In genomic region chr7:19316451-19317161, GRCm38 (mm10) we compare ENCODE assay signal across 11 mouse cellular contexts. TPM values are rescaled to one million over a fixed set of nuclear protein-coding genes. Genes with fewer than 3 reads are reported as not detected.
A peak's percentile ranks its signal among the peaks of the same experiment; 100 is the strongest.
DNase-seq lines count a peak whose midpoint lies in the region; ATAC-seq lines count a peak whose summit lies in the region.
"Had no signal": no experiment of that assay in that cellular context is flagged by ENCODE, and none has a peak within 500 bp of the region (broad histone marks: within the 10 kb centered on the region; RNA-seq: fewer than 3 reads in every experiment).

No protein-coding gene starts in this region.

- H3K4me3 ChIP-seq in midbrain, embryonic 12.5 days, result no peak overlapping the region
- H3K4me3 ChIP-seq in midbrain, embryonic 15.5 days, result no peak overlapping the region
- H3K4me3 ChIP-seq: erythroblast, embryonic 14.5 days; neural tube, embryonic 13.5 days had no signal

- peak overlapping the region; percentile 39; the same call in 1 of the 2 replicates for H3K9ac ChIP-seq in midbrain, embryonic 12.5 days (replicated peaks)
- no peak overlapping the region for H3K9ac ChIP-seq in midbrain, embryonic 15.5 days

- no peak overlapping the region for H3K4me2 ChIP-seq in midbrain, embryonic 12.5 days (replicated peaks)
- H3K4me2 ChIP-seq in midbrain, embryonic 15.5 days, result no peak overlapping the region
- H3K4me2 ChIP-seq: neural tube, embryonic 13.5 days had no signal

- WGBS in midbrain, embryonic 12.5 days, result 41% methylated on average over 14 of the region's 14 CpGs
- WGBS in midbrain, embryonic 15.5 days, result 42% methylated on average over 14 of the region's 14 CpGs

- DNase-seq in adrenal gland, postnatal 14 days, result peak; percentile 47
- no peak for DNase-seq in adrenal gland, postnatal 4 days (ENCODE audit: low spot score in 2 of 2)
- peak; percentile 47 for DNase-seq in heart, postnatal 4 days
- peak; percentile 73 for DNase-seq in splenic B cell, adult 2 months (ENCODE audit: low read depth, low spot score)
- DNase-seq in T-cell, adult 2 months (ENCODE audit: low spot score), result no peak
- DNase-seq in neural tube, embryonic 10.5 days (ENCODE audit: extremely low spot score, low spot score), result no peak
- DNase-seq: left cerebral cortex, postnatal 4 days had no signal

- peaks cover 57% of the 10 kb centered on the region for H3K27me3 ChIP-seq in midbrain, embryonic 12.5 days
- peaks cover 15% of the 10 kb centered on the region for H3K27me3 ChIP-seq in midbrain, embryonic 15.5 days (replicated peaks)
- H3K27me3 ChIP-seq in splenic B cell, adult 2 months (ENCODE audit: control insufficient read depth, insufficient read depth, low read length, poor library complexity, severe bottlenecking), result no peaks in the 10 kb centered on the region

- H3K4me1 ChIP-seq in midbrain, embryonic 12.5 days, result peaks cover 19% of the 10 kb centered on the region
- peaks cover 13% of the 10 kb centered on the region for H3K4me1 ChIP-seq in midbrain, embryonic 15.5 days

- H3K36me3 ChIP-seq in midbrain, embryonic 12.5 days, result no peaks in the 10 kb centered on the region
- no peaks in the 10 kb centered on the region for H3K36me3 ChIP-seq in midbrain, embryonic 15.5 days (replicated peaks)
- no peaks in the 10 kb centered on the region for H3K36me3 ChIP-seq in splenic B cell, adult 2 months (ENCODE audit: control insufficient read depth, insufficient read depth, low read length, poor library complexity, severe bottlenecking)
- H3K36me3 ChIP-seq: neural tube, embryonic 13.5 days had no signal

- H3K9me3 ChIP-seq in midbrain, embryonic 12.5 days, result no peaks in the 10 kb centered on the region
- no peaks in the 10 kb centered on the region for H3K9me3 ChIP-seq in midbrain, embryonic 15.5 days
- H3K9me3 ChIP-seq: neural tube, embryonic 13.5 days had no signal

- H3K27ac ChIP-seq in midbrain, embryonic 12.5 days (replicated peaks), result no peak overlapping the region
- H3K27ac ChIP-seq in midbrain, embryonic 15.5 days, result no peak overlapping the region
- H3K27ac ChIP-seq: neural tube, embryonic 13.5 days had no signal

- ATAC-seq in midbrain, embryonic 12.5 days (ENCODE audit: low FRiP score, low read depth), result no peak
- no peak for ATAC-seq in midbrain, embryonic 15.5 days (replicated peaks)

RNA-seq across cellular contexts. Expression of gene Fosb, which starts 6.8 kb away (rescaled TPM):
- total RNA-seq in adrenal gland, postnatal 14 days (2021), result 2.1 and 22.4 TPM in 2 replicates
- under 1 TPM; 0.85 to 0.98 TPM for total RNA-seq in adrenal gland, postnatal 4 days (2021)
- polyA plus RNA-seq in midbrain, embryonic 12.5 days (2016; fragmentation: Nextera tagmentation; extraction: Ambion mirVana), result 0.20 TPM in 1 of 2 replicates, not detected in the other
- 0.08 TPM in 1 of 2 replicates, not detected in the other for polyA plus RNA-seq in midbrain, embryonic 15.5 days (2015; fragmentation: Nextera tagmentation; extraction: Ambion mirVana)
- total RNA-seq in heart, postnatal 4 days (2021), result under 1 TPM; 0.52 to 0.86 TPM

RNA-seq across cellular contexts. Expression of gene Ercc1, which starts 28.0 kb away (rescaled TPM):
- 37.1 and 46.7 TPM in 2 replicates for total RNA-seq in adrenal gland, postnatal 14 days (2021)
- total RNA-seq in adrenal gland, postnatal 4 days (2021), result 10 to 100 TPM; 38.6 to 45.2 TPM
- polyA plus RNA-seq in midbrain, embryonic 12.5 days (2016; fragmentation: Nextera tagmentation; extraction: Ambion mirVana), result 103 and 114 TPM in 2 replicates
- 80.2 and 83.3 TPM in 2 replicates for polyA plus RNA-seq in midbrain, embryonic 15.5 days (2015; fragmentation: Nextera tagmentation; extraction: Ambion mirVana)
- total RNA-seq in heart, postnatal 4 days (2021), result 10 to 100 TPM; 42.4 to 43.5 TPM

RNA-seq across cellular contexts. Expression of gene Rtn2, which starts 34.2 kb away (rescaled TPM):
- total RNA-seq in adrenal gland, postnatal 14 days (2021), result 6.0 and 7.9 TPM in 2 replicates
- 10 to 100 TPM; 19.3 to 28.8 TPM for total RNA-seq in adrenal gland, postnatal 4 days (2021)
- polyA plus RNA-seq in midbrain, embryonic 12.5 days (2016; fragmentation: Nextera tagmentation; extraction: Ambion mirVana), result 74.6 and 79.7 TPM in 2 replicates
- 112 and 121 TPM in 2 replicates for polyA plus RNA-seq in midbrain, embryonic 15.5 days (2015; fragmentation: Nextera tagmentation; extraction: Ambion mirVana)
- 10 to 100 TPM; 30.2 to 32.3 TPM for total RNA-seq in heart, postnatal 4 days (2021)

RNA-seq across cellular contexts. Expression of gene Ppm1n, which starts 36.7 kb away (rescaled TPM):
- total RNA-seq in adrenal gland, postnatal 14 days (2021), result 0.19 TPM in 1 of 2 replicates, not detected in the other
- total RNA-seq in adrenal gland, postnatal 4 days (2021), result under 1 TPM in 1 of 2 experiments, not detected in 1; 0.39 TPM
- 0.20 and 0.32 TPM in 2 replicates for polyA plus RNA-seq in midbrain, embryonic 12.5 days (2016; fragmentation: Nextera tagmentation; extraction: Ambion mirVana)
- 1.1 and 1.7 TPM in 2 replicates for polyA plus RNA-seq in midbrain, embryonic 15.5 days (2015; fragmentation: Nextera tagmentation; extraction: Ambion mirVana)
- under 1 TPM in 1 of 2 experiments, not detected in 1; 0.26 TPM for total RNA-seq in heart, postnatal 4 days (2021)
- polyA plus RNA-seq: erythroblast, embryonic 14.5 days had no signal

RNA-seq across cellular contexts. Expression of gene Cd3eap, which starts 42.7 kb away (rescaled TPM):
- total RNA-seq in adrenal gland, postnatal 14 days (2021), result 12.2 and 14.5 TPM in 2 replicates
- total RNA-seq in adrenal gland, postnatal 4 days (2021), result 10 to 100 TPM; 14.1 to 16.1 TPM
- 19.1 and 20.6 TPM in 2 replicates for polyA plus RNA-seq in midbrain, embryonic 12.5 days (2016; fragmentation: Nextera tagmentation; extraction: Ambion mirVana)
- polyA plus RNA-seq in midbrain, embryonic 15.5 days (2015; fragmentation: Nextera tagmentation; extraction: Ambion mirVana), result 22.0 and 25.1 TPM in 2 replicates
- total RNA-seq in heart, postnatal 4 days (2021), result 1 to 10 TPM; 9.0 to 9.5 TPM

Comparison
In these comparisons a context has a peak if more than half of its experiments do, and no peak if none do; other contexts are left out.
1. DNase-seq: peak in adrenal gland, postnatal 14 days (single experiment), heart, postnatal 4 days (single experiment) and splenic B cell, adult 2 months (single experiment); none in adrenal gland, postnatal 4 days (0 of 2), T-cell, adult 2 months (single experiment) and neural tube, embryonic 10.5 days (single experiment).